Mouse (Mus musculus) gastrocnemius, postnatal 36 days (tissue): ENCODE data around the gene Stambpl1. TPM values are rescaled to one million over a fixed set of nuclear protein-coding genes. Genes with fewer than 3 reads are reported as not detected.
"Not testable (repeated sequence)": the region's sequence is repeated elsewhere in the genome, so short reads cannot be mapped to it uniquely, and the experiment has no call there.

ENCODE experiments used
- DNase-seq, 2 experiments: peaks; one replicate each; pipeline ENCODE4 v3.0.0; 2022
- intact Hi-C: fragments of 180-260 bp; cut with DNase I; formaldehyde crosslinking; loops from one replicate; pipeline ENCODE4 v1.15.1; 2025
- total RNA-seq, 2 experiments: library from RNA; stranded (reverse); gene quantifications; 2 replicates each; pipeline ENCODE4 v1.2.3; 2021

Stambpl1 gene
- total RNA-seq, 2 experiments from 2014 or later = 0.79 TPM

GRCm38 (mm10) chr19:34195031-34195430 lies 3.0 kb downstream of the Stambpl1 start:
- intact Hi-C loops = no loop called here
- DNase-seq = no peak

- DNase-seq = no peak
- intact Hi-C loops = no loop called here
These were observed 6.0 kb downstream of the Stambpl1 start for GRCm38 (mm10) chr19:34198066-34198465.

GRCm38 (mm10) chr19:34198901-34199300 lies 6.9 kb downstream of the Stambpl1 start:
- intact Hi-C loops = no loop called here
- DNase-seq = no peak

- intact Hi-C loops = no loop called here
- no peak for DNase-seq
These were observed 7.5 kb downstream of the Stambpl1 start for GRCm38 (mm10) chr19:34199488-34199887.

- intact Hi-C loops = no loop called here
- DNase-seq = no peak
These were observed 10.6 kb downstream of the Stambpl1 start for GRCm38 (mm10) chr19:34202668-34203067.

- DNase-seq, intact Hi-C loops: not testable (repeated sequence)
These were observed 14.1 kb downstream of the Stambpl1 start for GRCm38 (mm10) chr19:34206128-34206527.

GRCm38 (mm10) chr19:34206760-34207440 lies 14.9 kb downstream of the Stambpl1 start:
- intact Hi-C loops = no loop called here
- no peak for DNase-seq

- intact Hi-C loops = no loop called here
- DNase-seq = no peak
These were observed 17.0 kb downstream of the Stambpl1 start for GRCm38 (mm10) chr19:34209031-34209430.

GRCm38 (mm10) chr19:34209930-34210581 lies 18.0 kb downstream of the Stambpl1 start:
- DNase-seq = no peak
- intact Hi-C loops = no loop called here

GRCm38 (mm10) chr19:34210841-34211240 lies 18.8 kb downstream of the Stambpl1 start:
- DNase-seq = no peak
- intact Hi-C loops = no loop called here

- DNase-seq = no peak
- intact Hi-C loops = no loop called here
These were observed 20.6 kb downstream of the Stambpl1 start for GRCm38 (mm10) chr19:34212489-34213250.

- DNase-seq = no peak
These were observed 21.2 kb downstream of the Stambpl1 start for GRCm38 (mm10) chr19:34213251-34213645.

GRCm38 (mm10) chr19:34214136-34214535 lies 22.1 kb downstream of the Stambpl1 start:
- intact Hi-C loops = no loop called here
- DNase-seq = no peak

More at GRCm38 (mm10) chr19:34213251-34213645, 21.2 kb downstream of the Stambpl1 start:
- intact Hi-C loops = no loop called here

GRCm38 (mm10) chr19:34216956-34217355 lies 24.9 kb downstream of the Stambpl1 start:
- intact Hi-C loops = no loop called here
- no peak for DNase-seq

GRCm38 (mm10) chr19:34217761-34218160 lies 25.7 kb downstream of the Stambpl1 start:
- no peak for DNase-seq
- intact Hi-C loops = no loop called here

GRCm38 (mm10) chr19:34219260-34219968 lies 27.4 kb downstream of the Stambpl1 start:
- DNase-seq = no peak
- intact Hi-C loops = no loop called here

- intact Hi-C loops = no loop called here
- no peak for DNase-seq
These were observed 28.8 kb downstream of the Stambpl1 start for GRCm38 (mm10) chr19:34220732-34221380.

- DNase-seq = no peak
- intact Hi-C loops = no loop called here
These were observed 30.8 kb downstream of the Stambpl1 start for GRCm38 (mm10) chr19:34222805-34223204.

- intact Hi-C loops = no loop called here
- no peak for DNase-seq
These were observed 39.6 kb downstream of the Stambpl1 start for GRCm38 (mm10) chr19:34231596-34231995.

GRCm38 (mm10) chr19:34232326-34232725 lies 40.3 kb downstream of the Stambpl1 start:
- DNase-seq = no peak
- intact Hi-C loops = no loop called here
